Mouse (Mus musculus): ENCODE measurements around the gene Acot1.

Acot1 gene

DNA sequence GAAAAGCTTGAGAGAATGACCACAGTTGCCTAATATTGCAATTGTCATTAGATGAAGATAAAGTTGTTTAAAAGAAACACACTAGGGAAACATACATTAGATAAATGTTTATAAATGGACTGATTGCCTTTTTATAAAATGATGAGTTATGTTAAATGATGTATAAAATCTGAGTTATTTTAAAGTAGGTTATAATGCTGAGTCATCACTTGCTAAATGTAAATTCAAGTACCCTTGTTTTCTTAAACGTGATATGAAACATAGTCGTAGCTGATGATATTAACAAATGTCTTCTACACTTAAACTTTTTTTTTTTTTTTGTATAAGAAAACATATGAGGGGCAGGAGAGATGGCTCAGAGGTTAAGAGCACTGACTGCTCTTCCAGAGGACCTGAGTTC, 54.5 kb downstream of the Acot1 start:
- no peak for DNase-seq (ENCODE audit: low read depth)

DNA sequence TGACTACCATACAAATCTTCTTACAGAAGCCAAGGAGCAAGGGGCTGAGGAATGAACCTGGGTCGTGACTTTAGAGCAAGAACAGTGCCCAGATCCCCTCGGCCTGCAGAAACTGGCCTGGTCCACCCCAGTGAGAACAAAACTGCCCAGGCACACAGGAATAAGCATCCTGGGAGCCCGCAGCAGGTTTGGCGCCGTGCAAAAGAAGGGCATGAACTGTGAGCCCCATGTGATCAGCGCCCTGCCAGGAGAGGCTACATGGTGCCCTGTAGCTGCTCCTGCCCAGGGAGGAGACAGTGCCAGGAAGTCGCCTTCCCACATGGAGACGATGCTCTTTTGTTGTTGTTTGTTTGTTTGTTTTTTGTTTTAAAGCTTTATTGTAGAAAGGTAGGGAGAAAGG, 55.3 kb downstream of the Acot1 start:
- DNase-seq (ENCODE audit: low read depth), result no peak

DNA sequence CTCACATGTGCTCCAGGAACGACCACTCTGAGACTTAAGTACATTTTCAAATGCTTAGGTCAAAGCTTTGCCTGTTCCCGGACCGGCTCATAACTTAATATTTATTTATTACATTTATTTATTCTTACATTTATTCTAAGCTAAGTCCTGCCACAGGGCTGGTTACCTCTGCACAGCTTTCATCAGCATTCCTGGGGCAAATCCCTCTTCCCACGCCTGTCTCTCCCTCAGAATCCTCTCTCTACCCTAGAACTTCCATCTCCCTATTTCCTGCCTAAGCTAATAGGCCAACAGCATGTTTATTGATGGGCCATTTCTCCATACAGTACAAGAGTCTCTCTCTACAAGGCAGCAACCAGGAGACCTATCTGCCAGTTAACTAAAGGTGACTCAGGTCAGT, 58.5 kb downstream of the Acot1 start:
- no peak for DNase-seq (ENCODE audit: low read depth)
